Mouse (Mus musculus): ENCODE data around the gene Acbd6. TPM values are rescaled to one million over a fixed set of nuclear protein-coding genes. Genes with fewer than 3 reads are reported as not detected.
A peak's percentile ranks its signal among the peaks of the same experiment; 100 is the strongest.

The Acbd6 gene
- polyA plus RNA-seq, 1 experiment = 95.9 TPM

- Histone ChIP-seq H3K27ac (ENCODE audit: insufficient read depth, low read depth, low read length) (no peak overlapping the region), H3K36me3 (ENCODE audit: control insufficient read depth, insufficient read depth, low read length) (no peaks in the 10 kb centered on the region), H3K4me1 (ENCODE audit: control insufficient read depth, insufficient read depth, insufficient read length, low read length) (no peaks in the 10 kb centered on the region), H3K27me3 (ENCODE audit: control insufficient read depth, insufficient read depth, low read length) (peaks cover 44% of the 10 kb centered on the region), H3K4me3 (ENCODE audit: low read depth, low read length) (no peak overlapping the region)
- no peak for TF ChIP-seq POLR2A (IDR thresholded peaks at IDR 0.05; ENCODE audit: low read depth, low read length)
- 6% methylated on average over 23 of the region's 23 CpGs for WGBS
Measured at GRCm38 (mm10) chr1:155729113-155729795, 171.3 kb downstream of the Acbd6 start.

- no peak overlapping the region for H3K4me3 ChIP-seq (ENCODE audit: low read depth, low read length)
- H3K36me3 ChIP-seq (ENCODE audit: control insufficient read depth, insufficient read depth, low read length) = no peaks in the 10 kb centered on the region
- H3K4me1 ChIP-seq (ENCODE audit: control insufficient read depth, insufficient read depth, insufficient read length, low read length) = no peaks in the 10 kb centered on the region
- WGBS = 1% methylated on average over 2 of the region's 2 CpGs
- TF ChIP-seq POLR2A (IDR thresholded peaks at IDR 0.05; ENCODE audit: low read depth, low read length) (no peak), CTCF (IDR thresholded peaks at IDR 0.05; ENCODE audit: extremely low read depth, insufficient read length, insufficient replicate concordance, low read depth, low read length) (no peak)
- H3K27ac ChIP-seq (ENCODE audit: insufficient read depth, low read depth, low read length) = no peak overlapping the region
- H3K27me3 ChIP-seq (ENCODE audit: control insufficient read depth, insufficient read depth, low read length) = peaks cover 59% of the 10 kb centered on the region
Measured at GRCm38 (mm10) chr1:155731156-155731555, 173.2 kb downstream of the Acbd6 start.

- Histone ChIP-seq H3K4me1 (ENCODE audit: control insufficient read depth, insufficient read depth, insufficient read length, low read length) (peaks cover 2% of the 10 kb centered on the region; the same call in 1 of the 2 replicates), H3K4me3 (ENCODE audit: low read depth, low read length) (no peak overlapping the region), H3K27ac (ENCODE audit: insufficient read depth, low read depth, low read length) (no peak overlapping the region), H3K27me3 (ENCODE audit: control insufficient read depth, insufficient read depth, low read length) (peaks cover 69% of the 10 kb centered on the region), H3K36me3 (ENCODE audit: control insufficient read depth, insufficient read depth, low read length) (no peaks in the 10 kb centered on the region)
- 5% methylated on average over 26 of the region's 26 CpGs for WGBS
- TF ChIP-seq CTCF (IDR thresholded peaks at IDR 0.05; ENCODE audit: extremely low read depth, insufficient read length, insufficient replicate concordance, low read depth, low read length) (no peak), POLR2A (IDR thresholded peaks at IDR 0.05; ENCODE audit: low read depth, low read length) (no peak)
Measured at GRCm38 (mm10) chr1:155736096-155736825, 178.3 kb downstream of the Acbd6 start.

GRCm38 (mm10) chr1:155737017-155737808 is 179.3 kb downstream of the Acbd6 start:
- WGBS = 3% methylated on average over 58 of the region's 58 CpGs
- H3K4me1 ChIP-seq (ENCODE audit: control insufficient read depth, insufficient read depth, insufficient read length, low read length) = peaks cover 2% of the 10 kb centered on the region; the same call in 1 of the 2 replicates
- TF ChIP-seq POLR2A (IDR thresholded peaks at IDR 0.05; ENCODE audit: low read depth, low read length) (no peak), CTCF (IDR thresholded peaks at IDR 0.05; ENCODE audit: extremely low read depth, insufficient read length, insufficient replicate concordance, low read depth, low read length) (no peak)

GRCm38 (mm10) chr1:155737809-155738383 is 180.0 kb downstream of the Acbd6 start:
- Histone ChIP-seq H3K27ac (ENCODE audit: insufficient read depth, low read depth, low read length) (no peak overlapping the region), H3K4me1 (ENCODE audit: control insufficient read depth, insufficient read depth, insufficient read length, low read length) (peaks cover 9% of the 10 kb centered on the region), H3K27me3 (ENCODE audit: control insufficient read depth, insufficient read depth, low read length) (peaks cover 73% of the 10 kb centered on the region), H3K4me3 (ENCODE audit: low read depth, low read length) (no peak overlapping the region), H3K36me3 (ENCODE audit: control insufficient read depth, insufficient read depth, low read length) (no peaks in the 10 kb centered on the region)
- 2% methylated on average over 25 of the region's 25 CpGs for WGBS
- TF ChIP-seq POLR2A (IDR thresholded peaks at IDR 0.05; ENCODE audit: low read depth, low read length) (no peak), CTCF (IDR thresholded peaks at IDR 0.05; ENCODE audit: extremely low read depth, insufficient read length, insufficient replicate concordance, low read depth, low read length) (no peak)

More at GRCm38 (mm10) chr1:155737017-155737808, 179.3 kb downstream of the Acbd6 start:
- H3K36me3 ChIP-seq (ENCODE audit: control insufficient read depth, insufficient read depth, low read length) = no peaks in the 10 kb centered on the region
- 0 out of 2 replicates have a peak overlapping the region, but pooled peaks have one; percentile 1 for H3K4me3 ChIP-seq (ENCODE audit: low read depth, low read length)
- H3K27ac ChIP-seq (ENCODE audit: insufficient read depth, low read depth, low read length) = no peak overlapping the region
- peaks cover 70% of the 10 kb centered on the region for H3K27me3 ChIP-seq (ENCODE audit: control insufficient read depth, insufficient read depth, low read length)

Other genes starting within 250 kb of the Acbd6 start
- gene Xpr1, start 140.7 kb upstream of the Acbd6 start, polyA plus RNA-seq (2012; rRNA removed) = 2.8 and 6.7 TPM in 2 replicates
- not detected in 2 replicates for gene Lhx4, start 193.6 kb downstream of the Acbd6 start, polyA plus RNA-seq (2012; rRNA removed)

Data from small intestine, adult 2 months (tissue).